Mouse (Mus musculus) midbrain, embryonic 16.5 days (tissue): ENCODE data around the gene Hist1h2bf. TPM values are rescaled to one million over a fixed set of nuclear protein-coding genes. Genes with fewer than 3 reads are reported as not detected.
A peak's percentile ranks its signal among the peaks of the same experiment; 100 is the strongest.
"Not testable (repeated sequence)": the region's sequence is repeated elsewhere in the genome, so short reads cannot be mapped to it uniquely, and the experiment has no call there.

ENCODE experiments used
- ATAC-seq: fragments of 200-750 bp; cut with Nextera tagmentation; 2 replicates; pipeline ENCODE4 v1.8.0; 2017; ENCODE audit warnings: moderate TSS enrichment
- H3K27ac ChIP-seq: fragments of 300-500 bp; sonication (generic); 2 replicates; pipeline ENCODE4 v1.5.1; 2014; ENCODE audit warnings: mild to moderate bottlenecking, low read length, mixed read lengths
- H3K27me3 ChIP-seq: fragments of 300-500 bp; sonication (generic); 2 replicates; pipeline ENCODE4 v1.6.1; 2014; ENCODE audit warnings: low read depth, low read length, mixed read lengths; ENCODE audit not compliant: control insufficient read depth, insufficient read depth
- H3K36me3 ChIP-seq: fragments of 300-500 bp; sonication (generic); 2 replicates; pipeline ENCODE4 v1.6.1; 2014; ENCODE audit warnings: mild to moderate bottlenecking, low read length, moderate library complexity, mixed read lengths; ENCODE audit not compliant: control insufficient read depth, insufficient read depth
- H3K4me1 ChIP-seq: fragments of 300-500 bp; sonication (generic); 2 replicates; pipeline ENCODE4 v1.6.1; 2014; ENCODE audit warnings: mild to moderate bottlenecking, low read length, mixed read lengths; ENCODE audit not compliant: control insufficient read depth, insufficient read depth
- H3K4me2 ChIP-seq: fragments of 300-500 bp; sonication (generic); 2 replicates; pipeline ENCODE4 v1.6.1; 2014; ENCODE audit warnings: mild to moderate bottlenecking, low read length, mixed read lengths
- H3K4me3 ChIP-seq: fragments of 300-500 bp; sonication (generic); 2 replicates; pipeline ENCODE4 v1.5.1; 2014; ENCODE audit warnings: low read depth, mild to moderate bottlenecking, low read length, moderate library complexity, mixed read lengths
- H3K9ac ChIP-seq: fragments of 300-500 bp; sonication (generic); 2 replicates; pipeline ENCODE4 v1.6.1; 2014; ENCODE audit warnings: low read depth, low read length, mixed read lengths
- H3K9me3 ChIP-seq: fragments of 300-500 bp; sonication (generic); replicated peaks from 2 replicates; pipeline ENCODE4 v1.6.1; 2014; ENCODE audit warnings: mild to moderate bottlenecking, low read length, mixed read lengths; ENCODE audit not compliant: control insufficient read depth, poor library complexity, severe bottlenecking
- WGBS: fragments of 180-500 bp; shearing (Covaris S2); extraction: QIAGEN DNeasy Blood & Tissue Kit; methylation state at CpG from one replicate; pipeline ENCODE4 v1.1.7; 2014; 5-methylcytosine and 5-hydroxymethylcytosine counted together
- polyA plus RNA-seq: library from polyadenylated mRNA; unstranded; fragments of >200 nt; fragmentation: Nextera tagmentation; extraction: Ambion mirVana; gene quantifications from 2 replicates; pipeline ENCODE4 v1.2.1, GENCODE M21; 2015

Gene Hist1h2bf
- polyA plus RNA-seq, 1 experiment from 2014 or later = not detected

- H3K9ac ChIP-seq, H3K27me3 ChIP-seq, H3K9me3 ChIP-seq, H3K36me3 ChIP-seq, ATAC-seq: not testable (repeated sequence)
- peak overlapping the region; percentile 73 for H3K4me2 ChIP-seq
- peak overlapping the region; percentile 33 for H3K4me3 ChIP-seq
- H3K27ac ChIP-seq = peak overlapping the region; percentile 81
- WGBS = 2% methylated on average over 5 of the region's 39 CpGs
- H3K4me1 ChIP-seq = peaks cover 30% of the 10 kb centered on the region
Measured at GRCm38 (mm10) chr13:23574546-23575170, 662 bp upstream of the Hist1h2bf start.

- Histone ChIP-seq H3K4me2 (peak overlapping the region; percentile 73), H3K4me1 (peaks cover 30% of the 10 kb centered on the region), H3K4me3 (peak overlapping the region; percentile 33), H3K27ac (peak overlapping the region; percentile 78), H3K9ac (0 out of 2 replicates have a peak overlapping the region, but pooled peaks have one; percentile 25)
- H3K36me3 ChIP-seq, H3K9me3 ChIP-seq, ATAC-seq, H3K27me3 ChIP-seq: not testable (repeated sequence)
- WGBS = 10% methylated on average over 18 of the region's 20 CpGs
Measured at GRCm38 (mm10) chr13:23573034-23573897, 730 bp downstream of the Hist1h2bf start.

GRCm38 (mm10) chr13:23572218-23573033, 1.6 kb downstream of the Hist1h2bf start:
- Histone ChIP-seq H3K27ac (peak overlapping the region; percentile 93), H3K4me3 (peak overlapping the region; percentile 43), H3K4me2 (peak overlapping the region; percentile 73), H3K4me1 (peaks cover 30% of the 10 kb centered on the region), H3K27me3 (no peaks in the 10 kb centered on the region), H3K36me3 (no peaks in the 10 kb centered on the region), H3K9ac (peak overlapping the region; percentile 60; the same call in 1 of the 2 replicates), H3K9me3 (no peaks in the 10 kb centered on the region)
- no peak for ATAC-seq
- 42% methylated on average over 2 of the region's 2 CpGs for WGBS

- not testable (repeated sequence) for H3K27me3 ChIP-seq, H3K36me3 ChIP-seq, H3K9me3 ChIP-seq, ATAC-seq
- H3K4me2 ChIP-seq = peak overlapping the region; percentile 73
- H3K9ac ChIP-seq = peak overlapping the region; percentile 60
- peak overlapping the region; percentile 93 for H3K27ac ChIP-seq
- WGBS = 0% methylated on average over 12 of the region's 34 CpGs
- peak overlapping the region; percentile 43 for H3K4me3 ChIP-seq
- peaks cover 29% of the 10 kb centered on the region for H3K4me1 ChIP-seq
Measured at GRCm38 (mm10) chr13:23571504-23572217, 2.3 kb downstream of the Hist1h2bf start.

GRCm38 (mm10) chr13:23571022-23571503, 2.9 kb downstream of the Hist1h2bf start, which contains the start of the genes Hist1h2ae and Hist1h2bg:
Gene Hist1h2ae, minus strand, starts transcription at chr13:23571220.
Gene Hist1h2bg, plus strand, starts transcription at chr13:23571396.
- Histone ChIP-seq H3K9ac (peak within 1 kb of the TSS; percentile 60), H3K27me3 (no peaks in the 10 kb centered on the region), H3K4me1 (peaks cover 23% of the 10 kb centered on the region), H3K27ac (peak within 1 kb of the TSS; percentile 93), H3K4me3 (peak within 1 kb of the TSS; percentile 43), H3K9me3 (no peaks in the 10 kb centered on the region), H3K36me3 (no peaks in the 10 kb centered on the region), H3K4me2 (peak within 1 kb of the TSS; percentile 73)
- 0% methylated on average over 18 of the region's 18 CpGs for WGBS
- peak; percentile 93 for ATAC-seq

GRCm38 (mm10) chr13:23570261-23571021, 3.6 kb downstream of the Hist1h2bf start:
- under 1% methylated on average over 19 of the region's 41 CpGs for WGBS
- H3K4me2 ChIP-seq = peak overlapping the region; percentile 59
- not testable (repeated sequence) for H3K36me3 ChIP-seq, H3K9me3 ChIP-seq, H3K27me3 ChIP-seq
- H3K4me1 ChIP-seq = peaks cover 22% of the 10 kb centered on the region
- H3K9ac ChIP-seq = peak overlapping the region; percentile 56; the same call in 1 of the 2 replicates
- H3K4me3 ChIP-seq = peak overlapping the region; percentile 43
- peak; percentile 43 for ATAC-seq
- peak overlapping the region; percentile 93 for H3K27ac ChIP-seq

- H3K9ac ChIP-seq = no peak overlapping the region
- no peaks in the 10 kb centered on the region for H3K27me3 ChIP-seq
- peak overlapping the region; percentile 98; the same call in 1 of the 2 replicates for H3K27ac ChIP-seq
- no peak for ATAC-seq
- no peaks in the 10 kb centered on the region for H3K9me3 ChIP-seq
- H3K4me3 ChIP-seq = no peak overlapping the region
- no peaks in the 10 kb centered on the region for H3K36me3 ChIP-seq
- no peaks in the 10 kb centered on the region for H3K4me1 ChIP-seq
- no peak overlapping the region for H3K4me2 ChIP-seq
- 93% methylated on average over 2 of the region's 2 CpGs for WGBS
Measured at GRCm38 (mm10) chr13:23564482-23564881, 9.5 kb downstream of the Hist1h2bf start.
